Mouse (Mus musculus) common myeloid progenitor, adult 5-6 weeks (primary cell): ENCODE measurements around the gene Zfp386. TPM values are rescaled to one million over a fixed set of nuclear protein-coding genes. Genes with fewer than 3 reads are reported as not detected.

ENCODE experiments used
- ATAC-seq: replicated peaks from 2 replicates; pipeline ENCODE4 v1.8.0; 2016; ENCODE audit warnings: low read depth, mild to moderate bottlenecking, moderate TSS enrichment, inconsistent platforms; ENCODE audit not compliant: poor library complexity, severe bottlenecking
- total RNA-seq: library from RNA; stranded (forward); fragments of 200-1000, 187-1606 nt; gene quantifications from 2 replicates; pipeline ENCODE4 v1.2.3, GENCODE M21; 2017

Zfp386 gene
- 52.2 and 64.0 TPM in 2 replicates for total RNA-seq

GRCm38 (mm10) chr12:116047440-116048377 is at the start of gene Zfp386:
TSS of gene Zfp386 (plus strand) at chr12:116047724.
- peak; percentile 98 for ATAC-seq

- ATAC-seq = peak; percentile 73
Observed at GRCm38 (mm10) chr12:115999784-116000183, 47.7 kb upstream of the Zfp386 start.

GRCm38 (mm10) chr12:116002946-116003345 is 44.6 kb upstream of the Zfp386 start:
- ATAC-seq = peak; percentile 92

- peak; percentile 68 for ATAC-seq
Observed at GRCm38 (mm10) chr12:116010812-116011211, 36.7 kb upstream of the Zfp386 start.

- peak; percentile 89 for ATAC-seq
Observed at GRCm38 (mm10) chr12:116028095-116028494, 19.4 kb upstream of the Zfp386 start.

- no peak for ATAC-seq
Observed at GRCm38 (mm10) chr12:116035346-116035745, 12.2 kb upstream of the Zfp386 start.

GRCm38 (mm10) chr12:116044785-116045184 is 2.7 kb upstream of the Zfp386 start:
- ATAC-seq = no peak

- ATAC-seq = no peak
Observed at GRCm38 (mm10) chr12:116048766-116049165, 1.2 kb downstream of the Zfp386 start.

- ATAC-seq = no peak
Observed at GRCm38 (mm10) chr12:116049236-116049635, 1.7 kb downstream of the Zfp386 start.

GRCm38 (mm10) chr12:116049701-116050100 is 2.2 kb downstream of the Zfp386 start:
- peak; percentile 33; the same call in 1 of the 2 replicates for ATAC-seq

- peak; percentile 73 for ATAC-seq
Observed at GRCm38 (mm10) chr12:116054342-116054741, 6.8 kb downstream of the Zfp386 start.

GRCm38 (mm10) chr12:116056112-116056511 is 8.6 kb downstream of the Zfp386 start:
- ATAC-seq = no peak

GRCm38 (mm10) chr12:116061561-116062193 is 14.2 kb downstream of the Zfp386 start:
- no peak for ATAC-seq

GRCm38 (mm10) chr12:116062194-116062583 is 14.7 kb downstream of the Zfp386 start:
- no peak for ATAC-seq

GRCm38 (mm10) chr12:116063020-116063419 is 15.5 kb downstream of the Zfp386 start:
- ATAC-seq = no peak

GRCm38 (mm10) chr12:116071023-116071422 is 23.5 kb downstream of the Zfp386 start:
- peak; percentile 90 for ATAC-seq

- ATAC-seq = peak; percentile 84
Observed at GRCm38 (mm10) chr12:116077074-116077854, 29.7 kb downstream of the Zfp386 start, which contains the start of gene Vipr2. TSS of gene Vipr2 (plus strand) at chr12:116077726.

GRCm38 (mm10) chr12:116077855-116078366 is 30.4 kb downstream of the Zfp386 start:
- ATAC-seq = peak; percentile 37; the same call in 1 of the 2 replicates

GRCm38 (mm10) chr12:116083125-116083524 is 35.6 kb downstream of the Zfp386 start:
- ATAC-seq = no peak

- ATAC-seq = no peak
Observed at GRCm38 (mm10) chr12:116084294-116084693, 36.8 kb downstream of the Zfp386 start.
